Mouse (Mus musculus) heart, postnatal 14 days (tissue): Measurements from ENCODE around the gene Casz1. TPM values are rescaled to one million over a fixed set of nuclear protein-coding genes. Genes with fewer than 3 reads are reported as not detected.

Source experiments
- DNase-seq, 2 experiments: peaks; one replicate each; pipeline ENCODE4 v3.0.0; 2021 to 2022
- intact Hi-C: fragments of 180-260 bp; cut with DNase I; formaldehyde crosslinking; loops from one replicate; pipeline ENCODE4 v1.15.1; 2025
- total RNA-seq, 2 experiments: library from RNA; stranded (reverse); gene quantifications; 2 replicates each; pipeline ENCODE4 v1.2.3; 2021

Casz1 gene
- total RNA-seq, 2 experiments from 2014 or later = 48.1 to 53.1 TPM

DNA sequence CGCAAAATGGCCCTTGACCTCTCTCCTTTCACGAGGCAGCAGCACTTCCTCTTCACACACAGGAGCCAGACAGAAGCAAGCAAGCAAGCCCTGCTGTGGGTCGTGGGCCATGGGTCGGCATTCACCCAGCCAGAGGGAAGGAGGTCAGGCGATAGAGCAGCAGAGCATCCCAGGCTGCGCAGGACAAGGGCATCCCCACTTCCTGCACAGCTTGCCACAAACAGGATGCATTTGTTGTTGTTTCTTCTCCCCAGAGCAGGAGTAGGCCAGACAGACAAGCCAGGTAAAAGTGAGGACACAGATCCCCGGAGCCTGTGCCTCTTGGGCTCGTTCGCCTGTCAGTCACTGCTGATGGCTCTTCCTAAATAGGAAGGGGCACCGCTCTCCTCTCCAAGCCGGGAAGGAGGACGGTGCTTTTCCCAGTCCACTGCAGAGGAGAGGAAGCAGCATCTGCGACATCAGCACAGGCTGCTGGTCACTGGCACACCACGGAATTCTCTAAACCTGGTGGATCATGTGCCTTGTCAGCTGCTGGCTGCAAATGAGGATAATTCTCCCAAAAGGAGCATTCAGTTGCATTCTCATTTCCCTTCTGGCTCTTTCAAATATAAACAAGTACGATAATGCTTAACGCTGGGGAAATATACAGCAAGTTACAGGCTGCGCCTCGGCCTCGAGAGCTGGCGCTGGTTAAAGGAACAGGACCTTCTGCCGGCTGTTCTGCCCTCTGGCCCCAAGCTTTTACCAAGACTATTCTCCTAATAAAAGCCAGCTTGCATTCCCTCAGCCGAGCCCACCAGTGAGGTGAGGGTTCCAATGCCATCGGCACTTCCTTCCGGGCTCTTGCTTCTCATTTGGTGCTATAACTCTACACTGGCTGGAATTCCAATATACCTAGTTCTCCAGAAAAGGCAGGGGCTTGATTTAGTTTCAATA lies 181.6 kb downstream of the Casz1 start:
- intact Hi-C loops = no loop called here
- DNase-seq = no peak

DNA sequence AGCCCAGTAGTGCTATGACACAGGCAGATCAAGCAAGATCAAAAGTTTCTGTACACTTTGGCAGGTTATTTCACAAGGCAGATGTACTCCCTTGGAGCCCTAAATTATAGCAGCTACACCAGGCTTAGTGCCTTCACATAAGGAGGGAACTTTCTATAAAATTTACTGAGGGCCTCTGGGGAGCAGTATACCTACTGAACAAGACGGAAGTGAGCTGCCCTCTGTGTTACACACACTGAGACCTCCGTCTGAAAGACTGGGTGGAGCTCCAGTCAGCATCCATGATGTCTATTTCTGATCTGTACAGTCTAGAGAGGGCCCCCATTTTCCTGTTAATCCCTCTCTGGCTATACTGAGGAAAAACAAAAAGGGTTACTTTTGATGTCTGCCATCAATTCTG lies 185.8 kb downstream of the Casz1 start:
- no peak for DNase-seq
- intact Hi-C loops = no loop called here

DNA sequence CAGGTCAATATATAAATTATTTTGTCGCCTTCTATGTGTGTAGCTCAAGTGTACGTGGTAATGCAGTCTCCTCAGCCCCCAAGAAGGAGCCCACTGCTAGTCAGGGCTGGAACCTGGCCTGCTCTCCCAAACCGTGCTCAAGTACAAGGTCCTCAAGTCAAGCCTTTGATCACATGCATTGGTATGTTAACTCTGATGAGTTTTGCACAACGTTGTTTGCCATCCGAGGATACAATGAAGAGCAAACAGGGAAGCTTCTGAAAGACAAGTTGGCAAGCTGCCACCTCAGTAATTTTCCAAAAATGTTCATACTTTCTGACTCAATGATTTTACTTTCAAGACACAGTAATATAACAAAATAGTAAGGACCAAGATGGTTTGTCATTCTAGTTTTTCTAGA lies 189.7 kb downstream of the Casz1 start:
- DNase-seq = no peak
- intact Hi-C loops = no loop called here

DNA sequence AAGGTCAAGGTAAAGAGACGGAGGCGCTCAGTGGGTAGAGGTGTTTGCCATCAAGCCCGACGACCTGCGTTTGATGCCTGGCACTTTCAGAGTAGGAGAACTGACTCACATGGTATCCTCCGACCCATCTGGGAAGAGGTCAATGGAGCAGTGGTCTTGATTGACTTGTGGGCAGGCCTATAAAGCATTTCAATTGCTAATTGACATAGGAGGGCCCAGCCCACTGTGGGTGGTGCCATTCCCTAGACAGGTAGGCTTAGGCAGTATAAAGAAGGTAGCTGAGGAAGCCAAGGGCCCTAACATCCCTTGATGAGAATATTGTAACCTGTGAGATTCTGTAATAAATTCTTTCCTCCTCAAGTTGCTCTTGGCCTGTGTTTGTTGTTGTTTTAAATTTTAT lies 196.5 kb downstream of the Casz1 start:
- intact Hi-C loops = no loop called here
- no peak for DNase-seq

DNA sequence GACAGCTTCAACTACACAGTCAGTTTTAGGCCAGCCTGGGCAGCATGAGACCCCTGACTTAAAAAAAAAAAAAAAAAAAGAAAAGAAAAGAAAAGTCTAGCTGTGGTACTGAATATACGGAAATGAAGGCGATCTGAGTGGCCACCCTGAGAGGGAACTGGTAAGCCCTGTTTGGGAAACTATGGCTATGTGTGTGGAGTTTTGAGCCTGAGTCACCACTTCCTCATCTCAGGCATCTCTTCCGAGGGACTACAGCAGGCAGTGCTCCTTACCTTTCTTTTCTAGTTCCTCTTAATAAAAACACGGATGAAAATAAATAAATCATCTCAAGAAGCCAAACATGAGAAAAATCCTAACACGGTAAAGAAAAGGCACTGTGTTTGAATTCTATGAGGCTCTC lies 197.3 kb downstream of the Casz1 start:
- intact Hi-C loops = no loop called here

DNA sequence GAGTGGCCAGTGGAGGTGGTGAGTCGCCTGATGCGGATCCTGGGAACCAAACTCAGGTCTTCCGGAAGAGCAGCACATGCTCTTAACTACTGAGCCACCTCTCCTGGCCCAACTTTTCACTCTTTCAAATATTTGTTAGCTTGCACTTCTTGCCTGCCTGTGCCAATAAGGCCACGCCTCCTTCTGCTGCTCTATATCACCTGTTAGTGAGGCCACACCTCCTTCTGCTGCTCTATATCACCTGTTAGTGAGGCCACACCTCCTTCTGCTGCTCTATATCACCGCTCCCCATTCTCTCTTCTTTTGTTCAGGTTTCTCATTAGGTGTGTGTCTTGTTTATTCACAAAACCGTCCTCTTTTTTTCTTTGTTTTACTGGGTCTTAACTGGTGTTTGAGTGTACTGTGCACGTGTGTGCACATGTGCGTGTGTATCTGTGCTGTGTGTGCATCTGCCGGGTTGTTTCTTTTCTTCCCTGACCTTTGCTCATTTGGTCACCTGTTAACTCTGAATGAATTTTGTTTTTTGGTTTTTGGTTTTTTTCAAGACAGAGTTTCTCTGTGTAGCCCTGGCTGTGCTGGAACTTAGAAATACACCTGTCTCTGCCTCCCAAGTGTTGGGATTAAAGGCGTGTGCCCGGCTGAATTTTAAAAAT lies 198.3 kb downstream of the Casz1 start:
- no peak for DNase-seq
- intact Hi-C loops = no loop called here

More for the DNA sequence above, 197.3 kb downstream of the Casz1 start:
- no peak for DNase-seq

Other genes with a start within 250 kb of the Casz1 start
- 10 to 100 TPM; 45.7 to 46.5 TPM for gene Exosc10, start 246.0 kb upstream of the Casz1 start, total RNA-seq
- 10 to 100 TPM; 14.3 to 19.8 TPM for gene Srm, start 212.9 kb upstream of the Casz1 start, total RNA-seq
- gene Masp2, start 201.9 kb upstream of the Casz1 start, total RNA-seq = under 1 TPM; 0.32 to 0.43 TPM
- gene Tardbp, start 177.4 kb upstream of the Casz1 start, total RNA-seq = 100 to 1,000 TPM; 136 to 161 TPM
- gene Gm572, start 161.1 kb upstream of the Casz1 start, total RNA-seq = 1 to 10 TPM; 3.1 to 4.0 TPM